Mouse (Mus musculus) yolk sac, embryonic 10.5 days (tissue): ENCODE measurements around the gene Mettl16.
"Not testable (repeated sequence)": the region's sequence is repeated elsewhere in the genome, so short reads cannot be mapped to it uniquely, and the experiment has no call there.

ENCODE experiments used
- DNase-seq: peaks from one replicate; pipeline ENCODE4 v3.0.0-alpha.2; 2017; ENCODE audit warnings: low spot score

The Mettl16 gene

DNA sequence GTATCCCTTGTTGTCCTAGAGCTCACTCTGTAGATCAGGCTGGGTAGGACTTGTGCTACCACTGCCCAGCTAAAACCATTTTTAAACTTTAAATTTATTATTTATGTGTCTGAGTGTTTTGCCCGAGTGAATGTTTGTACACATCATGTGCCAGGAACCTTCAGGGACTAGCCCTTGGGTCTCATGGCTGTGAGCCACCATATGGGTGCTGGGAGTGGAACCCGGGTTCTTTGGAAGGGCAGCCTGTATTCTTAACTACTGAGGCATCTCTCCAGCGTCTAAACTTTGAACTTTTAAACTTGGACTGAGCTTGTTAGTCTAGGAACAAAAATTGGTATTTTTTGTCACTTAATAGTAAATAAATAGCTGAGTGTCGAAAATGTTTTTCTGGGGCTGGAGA lies 22.2 kb downstream of the Mettl16 start:
- DNase-seq = no peak

DNA sequence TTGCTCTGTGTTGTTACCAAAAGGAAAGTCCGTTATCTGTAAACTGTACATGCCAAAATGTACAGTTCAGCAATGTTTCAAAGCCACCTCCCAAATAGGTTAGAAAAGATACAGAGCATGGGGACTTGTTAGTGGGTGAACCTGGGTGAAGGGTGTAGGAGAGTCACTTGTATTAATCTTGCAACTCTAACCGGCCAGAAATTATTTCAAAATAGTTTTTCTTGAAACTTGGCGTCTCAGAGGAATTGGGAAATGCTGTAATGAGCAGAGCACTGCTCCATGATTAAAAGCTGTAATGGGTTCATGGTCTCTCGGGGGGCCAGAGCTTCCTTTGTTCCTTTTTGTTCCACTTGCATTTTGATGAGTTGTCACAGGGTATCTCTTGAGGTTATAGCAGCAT lies 30.0 kb downstream of the Mettl16 start:
- DNase-seq = no peak

DNA sequence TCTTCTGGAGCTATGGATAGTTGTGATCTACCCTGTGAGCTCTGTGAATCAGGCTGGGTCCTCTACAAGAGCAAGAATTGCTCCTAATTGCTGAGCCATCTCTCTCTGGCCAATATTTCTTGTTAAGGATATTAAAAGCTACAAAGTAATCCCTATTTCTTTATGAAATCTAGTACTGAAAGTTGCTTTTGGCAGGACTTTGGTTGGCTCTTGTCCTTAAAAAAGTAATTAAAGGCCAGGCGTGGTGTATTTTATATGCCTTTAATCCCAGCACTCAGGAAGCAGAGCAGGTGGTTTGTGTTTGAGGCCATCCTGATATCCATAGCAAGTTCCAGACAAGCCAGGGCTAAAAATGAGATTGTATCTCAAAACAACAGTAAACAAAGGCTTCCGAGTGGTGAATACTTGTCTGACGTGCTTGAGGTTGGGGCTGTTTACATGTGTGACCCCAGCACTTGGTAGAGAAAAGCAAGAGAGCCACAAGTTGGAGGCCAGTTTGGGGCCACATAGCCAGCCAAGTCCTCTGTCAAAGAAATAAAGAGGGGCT lies 33.5 kb downstream of the Mettl16 start:
- no peak for DNase-seq

DNA sequence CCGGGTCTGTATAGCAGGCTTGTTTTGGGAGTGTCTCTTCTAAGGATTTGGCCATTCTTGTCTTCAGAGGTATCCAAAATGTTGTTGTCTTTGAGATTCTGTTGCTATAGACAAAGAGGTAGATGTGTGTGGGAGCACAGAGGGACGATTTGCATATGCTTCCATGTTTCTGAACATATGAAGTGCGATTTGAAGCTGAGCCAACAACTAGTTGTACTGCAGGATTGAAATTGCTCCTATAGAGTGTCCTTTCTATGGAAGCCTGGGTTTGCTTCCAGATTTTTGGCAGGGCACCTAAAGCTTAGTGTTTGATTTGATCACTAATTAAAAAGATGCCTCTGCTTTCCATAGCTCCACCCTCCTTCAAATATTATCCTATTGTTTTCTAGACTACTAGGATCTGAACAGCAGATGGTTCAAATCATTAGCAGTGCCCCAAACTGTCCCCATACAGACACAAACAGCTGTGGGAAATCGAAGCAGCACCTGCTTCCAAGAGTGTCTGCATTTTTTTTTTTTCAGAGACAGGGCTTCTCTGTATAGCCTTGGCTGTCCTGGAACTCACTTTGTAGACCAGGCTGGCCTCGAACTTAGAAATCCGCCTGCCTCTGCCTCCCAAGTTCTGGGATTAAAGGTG lies 36.7 kb downstream of the Mettl16 start:
- DNase-seq = no peak

DNA sequence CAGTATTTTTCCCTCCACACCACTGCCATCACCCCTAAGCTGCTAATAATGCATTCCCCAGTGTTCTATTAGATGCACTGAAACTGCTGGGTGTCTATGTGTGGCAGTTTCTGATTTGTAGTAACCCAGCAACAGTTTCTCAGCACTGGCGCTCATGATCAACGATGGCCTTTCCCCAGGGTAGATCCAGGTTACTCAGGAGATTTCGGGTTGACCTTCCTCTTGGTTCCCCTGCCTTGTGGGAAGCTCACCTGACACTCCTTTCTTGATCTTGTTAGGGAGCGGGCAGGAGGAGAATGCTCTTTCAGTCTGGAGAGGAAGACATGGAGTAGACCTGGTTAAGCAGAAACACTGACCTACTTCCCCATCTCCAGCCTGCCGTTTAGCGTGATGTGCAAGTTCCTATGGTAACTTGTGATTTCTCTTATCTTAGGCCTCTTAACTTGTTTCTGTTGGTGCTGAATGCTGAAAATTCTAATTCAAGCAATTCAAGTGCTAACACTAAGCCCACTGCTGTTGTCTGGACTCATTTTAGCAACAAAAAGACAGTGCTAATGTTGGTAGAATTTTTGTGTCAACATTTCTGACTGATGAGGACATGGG lies 37.7 kb downstream of the Mettl16 start:
- no peak for DNase-seq

DNA sequence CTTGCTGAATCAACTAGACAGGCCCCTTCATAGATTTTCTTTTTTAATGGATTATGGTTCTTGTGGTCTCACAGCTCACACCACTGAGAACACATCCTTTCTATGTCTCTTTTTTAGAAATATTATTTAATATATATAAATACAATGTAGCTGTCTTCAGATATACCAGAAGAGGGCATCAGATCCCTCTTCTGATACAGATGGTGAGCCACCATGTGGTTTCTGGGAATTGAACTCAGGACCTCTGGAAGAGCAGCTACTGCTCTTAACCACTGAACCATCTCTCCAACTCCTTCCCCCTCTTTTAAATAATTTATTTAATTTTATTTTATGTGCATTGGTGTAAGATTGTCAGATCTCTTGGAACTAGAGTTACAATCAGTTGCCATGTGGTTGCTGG lies 39.5 kb downstream of the Mettl16 start:
- no peak for DNase-seq

DNA sequence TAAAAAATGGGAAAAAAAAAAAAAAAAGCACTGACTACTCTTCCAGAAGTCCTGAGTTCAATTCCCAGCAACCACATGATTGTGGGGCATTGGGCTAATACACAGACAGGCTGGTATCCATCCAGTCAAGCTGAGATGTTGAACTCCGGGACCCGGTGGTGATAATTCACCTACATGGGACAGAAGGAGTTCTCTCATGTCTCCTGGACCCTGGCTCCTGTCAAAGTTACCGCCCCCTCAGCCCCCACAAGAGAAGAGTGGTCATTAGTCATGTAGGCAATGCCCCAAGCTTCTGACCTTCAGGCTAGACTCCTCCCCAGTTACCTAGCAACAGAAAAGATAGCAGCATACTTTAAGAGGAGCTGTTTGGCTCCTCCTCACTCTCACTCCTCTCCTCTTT lies 40.4 kb downstream of the Mettl16 start:
- not testable (repeated sequence) for DNase-seq

- no peak for DNase-seq
Measured at GRCm38 (mm10) chr11:74811538-74811937, 40.9 kb downstream of the Mettl16 start.

GRCm38 (mm10) chr11:74815795-74816194 lies 45.2 kb downstream of the Mettl16 start:
- DNase-seq = no peak

GRCm38 (mm10) chr11:74820921-74821320 lies 50.3 kb downstream of the Mettl16 start:
- no peak for DNase-seq

- DNase-seq = no peak
Measured at GRCm38 (mm10) chr11:74821463-74821862, 50.8 kb downstream of the Mettl16 start.

GRCm38 (mm10) chr11:74822746-74823440 lies 52.3 kb downstream of the Mettl16 start:
- no peak for DNase-seq

DNA sequence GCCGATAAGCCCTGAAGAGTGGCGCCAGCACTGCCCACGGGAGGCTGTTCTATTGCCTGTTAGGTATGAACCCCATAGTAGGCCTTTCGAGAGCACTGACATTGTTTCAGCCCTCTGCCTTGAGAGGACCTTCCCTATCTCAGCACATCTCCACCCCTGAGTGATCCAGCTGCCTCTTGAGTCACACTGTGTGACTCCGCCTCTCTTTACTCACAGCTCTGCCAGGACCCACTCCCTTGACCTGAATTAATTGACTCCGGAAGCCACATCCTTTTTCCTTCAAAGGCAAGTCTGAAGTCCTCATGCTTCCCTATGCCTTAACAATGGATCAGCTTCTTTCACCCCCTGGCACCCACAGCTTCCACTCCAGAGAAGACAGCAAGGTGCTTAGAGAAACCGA lies 55.5 kb downstream of the Mettl16 start:
- peak; percentile 77 for DNase-seq

DNA sequence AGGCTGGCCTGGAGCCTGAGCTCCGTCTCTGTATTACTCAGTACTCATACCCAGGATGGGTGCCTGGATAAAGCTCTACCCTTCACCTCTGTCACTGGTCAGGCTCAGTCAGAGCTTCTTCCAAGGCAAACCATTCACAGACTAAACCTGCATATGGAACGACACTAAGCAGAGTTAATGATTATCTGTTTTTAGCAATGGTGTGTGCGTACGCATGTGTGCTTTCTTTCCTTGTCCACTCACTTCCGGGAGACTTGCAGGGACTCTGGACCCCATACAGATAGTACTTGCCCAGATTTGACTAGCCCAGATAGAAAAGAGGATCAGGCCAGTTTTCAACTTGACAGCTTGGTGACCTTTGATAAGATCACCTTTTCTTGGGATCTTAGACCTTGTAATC lies 56.1 kb downstream of the Mettl16 start:
- DNase-seq = peak; percentile 82

DNA sequence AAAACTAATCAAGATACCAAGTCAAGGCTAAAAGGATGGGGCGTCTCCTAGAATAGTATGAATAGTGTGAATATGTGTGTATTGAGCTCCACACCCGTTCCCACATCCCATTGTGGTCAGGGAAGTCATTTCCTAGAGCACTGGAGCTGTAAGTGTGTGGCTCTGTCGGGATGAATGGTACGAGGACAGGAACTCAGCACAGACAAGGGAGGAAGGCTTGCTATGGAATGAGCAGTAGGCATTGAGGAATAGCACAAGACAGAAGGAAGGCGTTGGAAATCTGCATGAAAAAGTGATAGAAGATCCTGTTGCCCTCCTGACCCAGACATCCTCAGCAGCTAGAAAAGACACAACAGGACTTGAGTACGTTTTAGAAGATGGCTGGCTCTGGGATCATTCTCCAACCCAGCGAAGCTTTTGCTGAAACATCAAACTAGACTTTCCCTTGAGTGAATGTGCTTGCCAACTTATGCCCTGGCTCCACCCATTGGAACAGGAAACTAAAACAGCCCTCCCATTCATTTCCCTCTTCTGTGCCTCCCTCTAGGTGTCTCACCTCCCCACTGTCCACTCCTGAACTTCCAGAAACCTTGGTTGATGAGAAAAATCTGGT lies 57.3 kb downstream of the Mettl16 start:
- DNase-seq = no peak

DNA sequence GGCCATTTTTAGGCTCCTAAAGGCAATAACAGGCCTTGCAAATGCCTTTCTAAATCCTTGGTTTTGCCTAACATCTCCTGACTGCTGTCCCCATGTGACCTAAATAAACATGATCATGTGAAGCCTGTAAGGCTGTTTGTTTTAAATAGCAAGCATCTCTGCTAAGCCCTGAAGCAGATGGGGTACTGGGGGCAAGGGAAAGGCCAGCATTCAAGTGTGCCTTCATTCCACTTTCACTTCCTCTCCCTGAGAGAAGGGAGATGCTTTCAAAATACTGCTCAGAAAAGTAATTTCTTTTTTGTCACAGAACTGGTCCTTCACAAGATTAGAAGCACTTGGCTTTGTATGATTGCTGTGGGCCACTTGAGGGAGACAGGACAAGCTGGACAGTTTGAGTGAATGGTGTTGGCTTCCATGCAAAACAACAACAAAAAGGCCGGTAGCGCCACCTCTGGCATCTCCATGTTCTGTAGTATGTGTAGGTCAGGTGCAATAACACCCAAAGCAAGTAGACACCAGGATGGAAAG lies 57.8 kb downstream of the Mettl16 start:
- no peak for DNase-seq

DNA sequence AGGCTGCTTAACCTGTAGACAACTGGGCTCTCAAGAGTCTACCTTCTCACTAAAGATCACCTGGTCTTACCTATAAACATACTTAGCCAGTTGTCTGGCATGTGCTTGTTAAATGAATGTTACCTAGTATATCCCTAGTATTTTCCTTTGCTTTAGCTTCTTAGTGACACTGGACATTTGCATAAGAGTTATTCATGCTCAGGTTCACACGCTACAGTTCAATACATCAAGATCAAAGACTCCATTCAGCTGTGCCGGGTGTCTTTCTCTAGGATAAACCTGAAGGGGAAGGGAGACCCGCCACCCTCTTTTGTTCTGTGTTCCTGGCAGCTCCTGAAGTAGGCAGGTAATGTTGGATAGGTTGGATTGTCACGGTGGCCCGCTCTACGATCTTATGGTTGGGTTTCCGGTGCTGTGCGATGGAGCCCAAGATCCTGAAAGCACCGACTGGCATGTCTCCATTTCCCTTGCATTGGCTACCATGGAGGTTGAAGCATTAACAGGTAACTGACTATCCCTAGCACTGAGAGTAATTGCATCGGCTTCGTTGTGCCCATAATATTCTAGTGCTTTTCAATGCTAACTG lies 58.4 kb downstream of the Mettl16 start:
- DNase-seq = no peak

DNA sequence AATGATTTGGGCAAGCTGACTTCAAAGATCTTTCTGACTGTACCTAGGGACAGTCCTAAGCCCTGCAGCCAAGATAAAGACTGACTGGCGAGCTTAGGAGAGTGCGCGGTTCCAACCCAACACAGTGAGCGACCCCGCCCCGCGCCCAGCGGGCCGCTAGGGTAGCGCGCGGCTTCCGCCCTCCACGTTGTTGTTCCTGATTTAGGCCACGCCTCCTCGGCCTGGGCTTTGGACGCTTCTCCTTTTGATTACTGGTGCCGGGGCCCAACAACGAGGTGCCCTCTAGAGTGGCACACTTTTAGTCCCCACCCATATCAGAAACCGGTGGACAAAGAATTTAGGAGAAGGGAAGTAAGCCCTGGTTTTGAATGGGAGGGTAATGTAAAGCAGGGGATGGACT lies 59.2 kb downstream of the Mettl16 start:
- peak; percentile 88 for DNase-seq

DNA sequence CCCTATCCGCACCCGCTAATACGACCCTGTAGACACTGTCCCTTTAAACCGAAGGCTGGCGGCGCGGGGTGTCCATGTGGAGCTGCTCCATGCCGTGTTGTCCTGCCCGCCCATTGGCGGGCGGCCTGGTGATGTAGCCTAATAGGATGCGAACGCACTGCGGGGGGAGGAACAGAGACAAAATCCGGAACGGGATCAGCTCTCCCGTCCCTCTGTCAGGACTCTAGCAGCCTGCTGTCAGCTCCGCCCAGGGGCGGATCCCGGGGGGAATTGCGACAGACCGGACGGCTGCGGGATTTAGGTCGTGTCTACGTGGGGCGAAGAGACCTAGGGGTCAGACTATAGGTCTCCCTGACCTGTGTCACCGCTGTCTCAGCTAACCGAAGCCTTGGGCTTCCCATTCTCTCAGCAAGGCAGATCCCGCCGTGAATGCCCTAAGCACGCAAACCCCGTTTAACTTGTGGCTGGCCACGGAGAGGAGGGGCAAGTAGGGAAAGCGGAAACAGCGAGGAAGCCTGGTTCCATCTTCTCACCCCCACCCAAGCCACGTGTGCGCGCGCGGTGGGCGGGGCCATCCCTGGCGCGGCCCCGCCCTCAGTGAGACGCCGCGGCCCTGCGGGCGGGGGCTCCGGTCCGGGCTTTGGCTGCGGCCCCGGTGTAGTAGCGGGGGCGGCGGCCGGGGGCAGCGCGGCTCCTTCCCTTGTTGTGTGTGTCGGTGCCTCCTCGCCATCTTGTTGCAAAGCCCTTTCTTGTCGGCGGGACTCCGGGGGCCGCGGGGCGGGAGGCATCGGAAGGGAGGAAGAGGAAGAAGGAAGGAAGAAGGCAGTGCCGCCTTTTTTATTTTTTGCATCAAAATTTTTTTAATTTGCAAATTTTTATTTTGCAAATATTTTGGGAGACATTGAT lies 59.9 kb downstream of the Mettl16 start, which contains the start of gene Mnt:
TSS of gene Mnt (plus strand) at position 665 of the 906 bp plus-strand sequence.
- DNase-seq = peak; percentile 99

DNA sequence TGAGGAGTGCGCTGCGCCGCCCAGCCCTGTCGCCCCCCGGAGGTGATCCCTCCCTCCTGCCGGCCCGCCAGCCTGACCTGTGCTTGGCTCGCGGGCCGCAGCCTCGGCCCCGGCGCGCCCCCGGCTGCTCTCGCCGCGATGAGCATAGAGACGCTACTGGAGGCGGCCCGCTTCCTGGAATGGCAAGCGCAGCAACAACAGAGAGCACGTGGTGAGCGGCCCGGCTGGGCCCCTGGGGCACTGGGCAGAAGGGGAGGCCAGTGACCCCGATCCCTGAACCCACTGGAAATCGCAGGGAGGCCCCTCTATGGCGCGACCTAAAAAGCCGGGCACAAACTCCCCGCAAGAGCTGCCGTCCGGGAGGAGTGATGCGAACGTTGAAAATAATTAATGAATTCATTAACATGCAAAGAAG lies 60.6 kb downstream of the Mettl16 start:
- DNase-seq = peak; percentile 67
